Mouse (Mus musculus): ENCODE measurements around the gene Saa2. TPM values are rescaled to one million over a fixed set of nuclear protein-coding genes. Genes with fewer than 3 reads are reported as not detected.
"Not testable (repeated sequence)": the region's sequence is repeated elsewhere in the genome, so short reads cannot be mapped to it uniquely, and the experiment has no call there.

Gene Saa2
- total RNA-seq (2014; fragmentation: Nextera tagmentation), result not detected in 2 replicates
- total RNA-seq (2017), result not detected in 2 replicates

DNA sequence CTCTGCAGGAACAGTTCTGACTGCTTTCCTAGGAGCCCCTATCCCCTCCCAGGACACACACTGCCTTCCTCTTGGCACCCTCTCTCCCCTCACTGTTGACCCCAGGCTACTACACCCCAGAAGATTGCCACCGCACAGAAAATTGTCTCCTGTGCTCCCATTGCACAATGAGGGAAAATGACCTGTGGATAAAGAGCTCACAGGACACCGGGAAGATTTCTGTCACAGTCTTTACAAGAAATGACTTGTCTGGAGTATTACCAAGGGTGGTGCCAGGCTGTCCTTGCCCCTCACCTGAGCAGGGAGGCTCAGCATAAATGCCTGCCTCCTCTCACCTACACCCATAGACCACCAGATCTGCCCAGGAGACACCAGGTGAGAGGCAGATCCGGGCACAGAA, at the start of gene Saa2:
TSS of gene Saa2 (plus strand) at position 301 of the 400 bp plus-strand sequence.
- ATAC-seq (replicated peaks; ENCODE audit: poor library complexity, severe bottlenecking), result no peak

- ATAC-seq (replicated peaks; ENCODE audit: poor library complexity, severe bottlenecking), result peak; percentile 91
These were observed 41.2 kb upstream of the Saa2 start, which contains the start of gene Saal1 for GRCm38 (mm10) chr7:46710390-46710844. TSS of gene Saal1 (minus strand) at chr7:46710680.

DNA sequence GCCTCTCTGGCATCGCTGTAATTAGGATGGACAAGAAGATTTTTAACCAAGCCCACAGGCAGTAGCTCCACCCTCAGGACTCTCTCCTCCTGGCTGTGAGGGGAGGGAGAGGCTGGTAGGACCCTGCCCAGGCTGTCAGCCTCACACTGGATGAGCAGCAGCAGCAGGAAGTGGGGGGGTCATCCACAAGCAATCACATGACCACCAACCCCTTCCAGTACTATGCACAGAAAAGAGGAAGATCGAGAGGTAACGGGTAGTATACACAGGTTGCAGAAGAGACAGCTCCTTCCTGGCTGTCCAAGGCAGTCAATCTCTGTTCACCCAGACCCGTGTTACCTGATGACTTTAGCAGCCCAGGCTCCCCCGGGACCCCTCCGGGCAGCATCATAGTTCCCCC, 39.3 kb upstream of the Saa2 start:
- peak; percentile 70 for ATAC-seq (replicated peaks; ENCODE audit: poor library complexity, severe bottlenecking)

DNA sequence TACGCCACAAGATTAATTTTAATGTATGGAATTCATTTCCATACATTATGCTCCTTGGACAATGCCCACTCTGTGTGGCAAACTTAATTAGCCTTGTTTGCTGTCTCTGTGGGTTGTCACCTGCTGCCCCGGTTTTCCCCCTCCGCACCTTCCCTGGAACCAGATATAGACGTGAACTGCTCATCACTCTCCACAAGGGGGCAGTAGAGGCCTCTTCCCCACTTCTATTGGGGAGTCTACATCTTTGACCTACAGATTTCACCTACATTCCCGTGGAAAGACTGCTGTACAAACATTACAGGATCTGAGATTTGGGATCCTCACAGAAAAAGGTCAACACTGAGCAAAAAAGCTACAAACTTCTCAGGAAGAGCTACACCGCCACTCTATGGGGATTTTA, 37.1 kb upstream of the Saa2 start:
- peak; percentile 29; the same call in 1 of the 2 replicates for ATAC-seq (replicated peaks; ENCODE audit: poor library complexity, severe bottlenecking)

DNA sequence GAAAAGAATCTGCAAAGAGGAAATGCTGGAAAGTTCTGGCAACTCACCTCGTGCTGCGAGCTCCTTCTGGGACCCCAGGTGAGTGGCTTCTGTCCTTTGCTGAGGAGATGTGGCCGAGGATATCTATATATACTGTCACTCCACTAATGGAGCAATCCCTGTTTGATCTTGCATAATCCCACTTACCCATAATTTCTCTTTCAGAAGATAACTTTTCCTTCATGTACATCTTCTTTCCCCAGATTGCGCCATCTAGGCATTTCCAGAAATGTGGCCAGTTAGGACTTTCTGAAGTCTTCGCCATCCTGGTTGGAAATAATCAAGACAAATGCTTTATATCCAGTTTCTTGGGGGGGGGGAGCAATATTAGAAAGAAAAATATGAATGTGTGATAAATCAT, 36.0 kb upstream of the Saa2 start, which contains the start of gene Saa3:
TSS of gene Saa3 (minus strand) at position 101 of the 400 bp plus-strand sequence.
- no peak for ATAC-seq (replicated peaks; ENCODE audit: poor library complexity, severe bottlenecking)

DNA sequence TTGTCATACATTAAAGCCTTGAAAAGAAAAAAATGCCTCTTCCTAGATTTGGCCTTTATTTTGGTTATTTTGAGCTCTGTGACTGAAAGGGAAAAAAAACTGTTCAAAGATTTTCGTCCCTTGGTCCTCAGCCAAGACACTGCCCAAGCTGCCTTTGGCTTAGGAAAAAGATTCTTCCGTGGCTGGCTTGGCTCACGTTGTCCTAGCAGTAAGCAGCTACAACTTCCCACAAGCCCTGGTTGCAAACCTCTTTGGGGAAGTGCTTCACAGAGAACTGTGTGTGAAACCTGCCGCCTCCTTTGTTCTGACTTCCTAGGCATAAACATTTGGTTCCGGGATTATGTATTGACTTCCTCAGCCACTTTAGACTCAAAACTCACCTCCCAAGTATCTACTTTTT, 34.7 kb upstream of the Saa2 start:
- peak; percentile 65 for ATAC-seq (replicated peaks; ENCODE audit: poor library complexity, severe bottlenecking)

DNA sequence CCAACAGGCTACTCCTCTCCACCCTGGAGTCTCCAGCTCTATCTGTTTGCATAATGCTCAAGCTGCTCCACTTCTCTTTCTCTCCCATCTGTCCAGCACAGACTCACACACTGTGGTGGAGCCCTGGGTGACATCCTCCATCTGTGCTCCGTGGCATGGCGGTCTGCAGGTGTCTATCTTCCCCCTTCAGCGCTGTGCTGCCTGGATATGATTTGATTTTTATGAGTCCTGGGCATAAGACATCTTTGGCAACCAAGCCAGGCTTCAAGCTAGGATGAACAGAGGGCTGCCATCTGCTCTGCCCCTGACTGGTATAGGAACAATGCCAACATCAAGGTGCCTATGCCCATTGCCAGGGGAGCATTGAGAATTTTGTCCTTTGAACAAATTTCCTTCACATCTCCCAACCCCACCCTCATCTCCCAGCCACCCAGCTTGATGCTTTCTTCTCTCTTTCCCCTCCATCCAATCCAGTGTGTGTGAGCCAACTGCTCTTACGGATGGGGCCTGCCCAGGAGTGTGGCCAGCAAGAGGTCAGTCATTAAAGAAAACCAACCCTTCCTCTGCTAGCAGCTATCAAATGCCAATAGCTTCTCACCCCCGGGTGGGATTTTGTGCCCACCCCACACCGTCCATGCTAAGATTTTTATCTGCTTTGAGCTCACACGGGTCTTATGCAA, 32.9 kb upstream of the Saa2 start:
- ATAC-seq (replicated peaks; ENCODE audit: poor library complexity, severe bottlenecking), result no peak

DNA sequence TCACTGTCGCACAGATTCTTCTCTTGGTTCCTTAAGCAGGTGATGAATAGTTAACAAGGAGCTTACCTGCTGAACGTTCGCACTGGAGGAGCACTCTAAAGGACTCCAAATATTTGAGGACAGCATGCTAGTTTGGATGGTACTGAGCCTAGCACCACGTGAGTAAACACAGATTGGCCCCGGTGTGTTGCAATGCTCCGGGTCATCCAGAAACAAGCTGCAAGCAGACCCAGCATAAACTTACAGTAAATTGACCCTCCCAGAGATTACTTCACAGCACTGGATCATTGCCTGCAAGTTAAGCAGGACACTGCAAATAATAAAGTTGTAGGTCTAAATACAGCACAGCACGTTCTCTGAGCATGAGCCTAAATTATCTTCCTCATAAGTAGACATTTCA, 32.1 kb upstream of the Saa2 start:
- 0 out of 2 replicates have a peak, but pooled peaks have one; percentile 20 for ATAC-seq (replicated peaks; ENCODE audit: poor library complexity, severe bottlenecking)

GRCm38 (mm10) chr7:46720460-46720859, 31.1 kb upstream of the Saa2 start:
- no peak for ATAC-seq (replicated peaks; ENCODE audit: poor library complexity, severe bottlenecking)

GRCm38 (mm10) chr7:46723354-46723753, 28.2 kb upstream of the Saa2 start:
- no peak for ATAC-seq (replicated peaks; ENCODE audit: poor library complexity, severe bottlenecking)

- ATAC-seq (replicated peaks; ENCODE audit: poor library complexity, severe bottlenecking), result no peak
These were observed 27.7 kb upstream of the Saa2 start for GRCm38 (mm10) chr7:46723849-46724248.

DNA sequence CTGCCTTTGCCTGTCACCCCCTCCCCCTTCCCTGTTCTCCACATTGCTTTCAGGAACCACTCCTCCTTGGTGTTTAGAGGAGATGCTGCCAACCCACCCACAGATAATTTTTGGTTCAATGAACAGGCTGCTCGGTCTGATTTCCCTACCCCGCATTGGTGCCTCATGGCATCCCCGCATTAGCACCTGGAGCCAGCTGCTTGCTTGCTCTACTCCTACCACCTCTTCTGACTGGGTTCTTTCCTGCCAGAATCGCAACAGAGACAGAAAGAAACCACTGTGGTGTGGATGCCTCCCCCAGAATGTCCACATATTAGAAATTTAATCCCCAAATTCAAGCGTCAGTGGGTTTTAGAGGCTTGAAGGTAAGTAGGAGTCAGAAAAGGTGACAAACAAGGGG, 27.2 kb upstream of the Saa2 start:
- ATAC-seq (replicated peaks; ENCODE audit: poor library complexity, severe bottlenecking), result no peak

GRCm38 (mm10) chr7:46727584-46727983, 24.0 kb upstream of the Saa2 start:
- ATAC-seq (replicated peaks; ENCODE audit: poor library complexity, severe bottlenecking), result no peak

DNA sequence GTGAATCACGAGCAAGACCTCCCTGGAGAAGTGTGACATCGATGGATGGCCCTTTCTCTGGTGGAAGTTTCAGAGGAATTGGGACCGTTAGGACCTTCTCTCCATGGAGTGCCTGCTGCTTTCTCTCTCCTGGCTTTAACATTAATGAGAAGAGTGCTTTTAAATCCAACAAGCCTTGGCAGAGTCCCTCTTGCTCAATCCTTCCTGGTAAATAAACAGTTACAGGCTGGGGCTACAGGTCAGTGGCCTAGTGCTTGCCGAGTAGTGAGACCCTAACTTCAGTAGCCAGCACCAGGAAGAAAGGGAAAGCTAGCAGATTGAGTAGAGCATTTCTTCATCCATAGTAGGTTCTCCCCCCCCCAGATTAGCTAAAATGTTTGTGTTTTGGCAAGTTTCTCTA, 19.1 kb upstream of the Saa2 start, which contains the start of gene Saa4:
TSS of gene Saa4 (minus strand) at position 146 of the 400 bp plus-strand sequence.
- no peak for ATAC-seq (replicated peaks; ENCODE audit: poor library complexity, severe bottlenecking)

GRCm38 (mm10) chr7:46734983-46735382, 16.6 kb upstream of the Saa2 start:
- ATAC-seq (replicated peaks; ENCODE audit: poor library complexity, severe bottlenecking), result peak; percentile 65

GRCm38 (mm10) chr7:46738561-46739460, 12.8 kb upstream of the Saa2 start:
- ATAC-seq (replicated peaks; ENCODE audit: poor library complexity, severe bottlenecking), result 0 out of 2 replicates have a peak, but pooled peaks have one; percentile 14

- ATAC-seq (replicated peaks; ENCODE audit: poor library complexity, severe bottlenecking), result not testable (repeated sequence)
These were observed 11.5 kb upstream of the Saa2 start for GRCm38 (mm10) chr7:46740041-46740440.

GRCm38 (mm10) chr7:46742880-46743279, 8.7 kb upstream of the Saa2 start, which contains the start of gene Saa1:
TSS of gene Saa1 (minus strand) at chr7:46742980.
- ATAC-seq (replicated peaks; ENCODE audit: poor library complexity, severe bottlenecking), result not testable (repeated sequence)

DNA sequence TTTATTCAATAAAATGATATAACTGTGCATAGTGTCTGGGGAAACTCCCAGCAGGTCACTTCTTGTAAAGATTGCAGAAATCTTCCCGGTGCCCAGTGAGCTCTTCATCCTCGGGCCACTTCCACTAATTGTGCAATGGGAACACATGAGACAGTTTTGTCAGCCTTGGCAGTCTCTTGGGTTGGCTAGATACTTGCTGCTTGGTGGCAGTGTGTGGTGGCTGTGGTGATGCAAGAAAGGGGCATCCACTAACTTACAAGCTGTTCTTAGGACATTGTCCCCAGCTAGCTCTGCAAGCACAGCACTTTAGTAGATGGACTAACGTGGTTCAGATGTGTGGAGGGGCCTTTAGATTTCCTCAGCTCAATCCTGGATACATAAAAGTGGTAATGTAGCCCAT, 5.8 kb upstream of the Saa2 start:
- peak; percentile 95 for ATAC-seq (replicated peaks; ENCODE audit: poor library complexity, severe bottlenecking)

- no peak for ATAC-seq (replicated peaks; ENCODE audit: poor library complexity, severe bottlenecking)
These were observed 5.2 kb upstream of the Saa2 start for GRCm38 (mm10) chr7:46746381-46746780.

DNA sequence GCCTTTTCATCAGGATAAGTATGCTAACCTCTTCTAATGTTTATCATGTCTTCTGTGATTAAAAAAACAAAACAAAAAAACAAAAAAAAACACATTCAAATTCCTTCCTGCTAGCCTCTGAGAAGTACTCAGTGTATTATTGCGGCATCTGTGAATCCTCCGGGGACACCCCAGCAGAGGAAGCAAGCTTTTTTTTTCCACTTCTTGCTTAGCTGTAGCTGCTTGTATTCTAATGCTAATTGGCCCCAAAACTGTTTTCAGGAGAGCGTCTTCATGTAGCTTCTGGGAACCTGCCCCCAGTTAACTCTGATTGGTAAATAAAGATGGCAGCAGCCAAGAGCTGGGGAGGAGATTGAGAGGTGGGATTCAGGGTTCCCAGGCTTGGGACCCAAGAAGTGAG, 3.1 kb upstream of the Saa2 start:
- ATAC-seq (replicated peaks; ENCODE audit: poor library complexity, severe bottlenecking), result no peak

All from granulocyte monocyte progenitor cell, adult 5-6 weeks (primary cell).